Mouse (Mus musculus) right cerebral cortex, postnatal 25 days (tissue): ENCODE measurements around the gene Vmn1r160.
"Not testable (repeated sequence)": the region's sequence is repeated elsewhere in the genome, so short reads cannot be mapped to it uniquely, and the experiment has no call there.

Experiments used
- DNase-seq: peaks from one replicate; pipeline ENCODE4 v3.0.0; 2022

Vmn1r160 gene

DNA sequence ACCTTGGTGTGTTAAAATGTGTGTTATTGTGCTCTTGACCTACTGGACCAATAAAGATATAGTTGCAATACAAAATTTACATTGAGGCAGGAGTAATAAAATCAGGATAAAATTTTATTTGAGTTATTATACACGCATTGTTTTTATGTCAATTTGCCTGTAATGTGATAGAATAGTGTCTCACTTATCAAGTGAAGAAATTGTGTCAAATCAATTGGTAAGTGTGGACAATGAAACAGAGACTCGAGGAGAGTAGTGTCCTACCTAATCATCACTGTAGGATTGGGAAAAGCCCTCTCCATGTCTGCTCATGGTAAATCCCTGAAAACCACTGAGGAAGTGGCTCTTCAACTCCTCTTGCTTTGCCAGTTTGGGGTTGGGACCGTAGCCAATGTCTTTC lies at the start of gene Vmn1r160:
Vmn1r160 (plus strand) TSS at position 301 of the 400 bp plus-strand sequence.
- DNase-seq: not testable (repeated sequence)

- DNase-seq: not testable (repeated sequence)
These were observed 27.5 kb upstream of the Vmn1r160 start, which contains the start of gene Vmn1r159 for GRCm38 (mm10) chr7:22843505-22843904. TSS of gene Vmn1r159 (minus strand) at chr7:22843605.
